Mouse (Mus musculus) forebrain, embryonic 13.5 days (tissue): ENCODE data around the gene Soat1. TPM values are rescaled to one million over a fixed set of nuclear protein-coding genes. Genes with fewer than 3 reads are reported as not detected.
A peak's percentile ranks its signal among the peaks of the same experiment; 100 is the strongest.

Experiments
- ATAC-seq: fragments of 200-750 bp; cut with Nextera tagmentation; 2 replicates; pipeline ENCODE4 v1.8.0; 2017
- H3K27ac ChIP-seq: fragments of 300-500 bp; sonication (generic); 2 replicates; pipeline ENCODE4 v1.5.1; 2015; ENCODE audit warnings: inconsistent platforms, mild to moderate bottlenecking, moderate library complexity
- H3K27me3 ChIP-seq: fragments of 300-500 bp; sonication (generic); 2 replicates; pipeline ENCODE4 v1.6.1; 2015; ENCODE audit warnings: mild to moderate bottlenecking, inconsistent platforms
- H3K36me3 ChIP-seq: fragments of 300-500 bp; sonication (generic); 2 replicates; pipeline ENCODE4 v1.6.1; 2015; ENCODE audit warnings: mild to moderate bottlenecking, inconsistent platforms; ENCODE audit not compliant: poor library complexity, severe bottlenecking
- H3K4me1 ChIP-seq: fragments of 300-500 bp; sonication (generic); 2 replicates; pipeline ENCODE4 v1.6.1; 2015; ENCODE audit warnings: inconsistent platforms
- H3K4me2 ChIP-seq: fragments of 300-500 bp; sonication (generic); 2 replicates; pipeline ENCODE4 v1.6.1; 2015; ENCODE audit warnings: inconsistent platforms, mild to moderate bottlenecking, moderate library complexity
- H3K4me3 ChIP-seq: fragments of 300-500 bp; sonication (generic); 2 replicates; pipeline ENCODE4 v1.5.1; 2015; ENCODE audit warnings: mild to moderate bottlenecking, inconsistent platforms
- H3K9ac ChIP-seq: fragments of 300-500 bp; sonication (generic); 2 replicates; pipeline ENCODE4 v1.6.1; 2015; ENCODE audit warnings: mild to moderate bottlenecking, inconsistent platforms
- H3K9me3 ChIP-seq: fragments of 300-500 bp; sonication (generic); replicated peaks from 2 replicates; pipeline ENCODE4 v1.6.1; 2016; ENCODE audit warnings: inconsistent platforms
- WGBS: fragments of 180-500 bp; shearing (Covaris S2); methylation state at CpG from one replicate; pipeline ENCODE4 v1.1.7; 2015; 5-methylcytosine and 5-hydroxymethylcytosine counted together
- polyA plus RNA-seq: library from polyadenylated mRNA; unstranded; fragments of >200 nt; fragmentation: Nextera tagmentation; extraction: Ambion mirVana; gene quantifications from 2 replicates; pipeline ENCODE4 v1.2.1, GENCODE M21; 2015

Gene Soat1
- polyA plus RNA-seq, 1 experiment from 2014 or later: 16.0 TPM

- Histone ChIP-seq H3K9ac (no peak overlapping the region), H3K27ac (no peak overlapping the region), H3K9me3 (no peaks in the 10 kb centered on the region), H3K36me3 (peaks cover 33% of the 10 kb centered on the region), H3K27me3 (no peaks in the 10 kb centered on the region), H3K4me2 (no peak overlapping the region), H3K4me3 (no peak overlapping the region), H3K4me1 (peaks cover 11% of the 10 kb centered on the region)
- ATAC-seq: no peak
- 89% methylated on average over 6 of the region's 6 CpGs for WGBS
Observed at GRCm38 (mm10) chr1:156442776-156443175, 31.4 kb downstream of the Soat1 start.

GRCm38 (mm10) chr1:156442266-156442665, 31.9 kb downstream of the Soat1 start:
- H3K27me3 ChIP-seq: no peaks in the 10 kb centered on the region
- H3K4me3 ChIP-seq: no peak overlapping the region
- H3K36me3 ChIP-seq: peaks cover 38% of the 10 kb centered on the region
- no peak for ATAC-seq
- no peaks in the 10 kb centered on the region for H3K9me3 ChIP-seq
- no peak overlapping the region for H3K9ac ChIP-seq
- WGBS: 94% methylated on average over 12 of the region's 12 CpGs
- H3K4me1 ChIP-seq: peaks cover 11% of the 10 kb centered on the region
- no peak overlapping the region for H3K27ac ChIP-seq
- H3K4me2 ChIP-seq: no peak overlapping the region

DNA sequence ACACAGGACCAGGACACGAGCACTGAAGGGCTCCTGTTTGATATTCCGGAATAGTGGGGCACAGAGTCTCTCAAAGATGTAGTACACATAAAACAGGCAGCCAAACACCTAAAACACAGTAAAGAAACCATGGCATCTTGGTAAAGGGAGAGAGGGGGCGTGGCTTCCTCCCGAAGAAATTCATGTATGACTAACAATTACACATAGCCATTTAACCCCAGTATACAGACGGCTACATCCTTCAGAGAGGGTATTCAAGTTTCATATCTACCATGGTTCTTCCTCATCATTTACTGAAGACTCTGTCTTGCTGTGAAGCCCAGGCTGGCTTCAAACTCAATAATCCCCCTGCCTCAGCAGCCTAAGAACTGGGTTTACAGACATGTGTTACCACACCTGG, 36.4 kb downstream of the Soat1 start:
- WGBS: 92% methylated on average over 5 of the region's 5 CpGs
- H3K4me3 ChIP-seq: no peak overlapping the region
- no peak overlapping the region for H3K4me2 ChIP-seq
- no peaks in the 10 kb centered on the region for H3K9me3 ChIP-seq
- ATAC-seq: no peak
- H3K27me3 ChIP-seq: no peaks in the 10 kb centered on the region
- H3K36me3 ChIP-seq: peaks cover 66% of the 10 kb centered on the region
- H3K27ac ChIP-seq: no peak overlapping the region
- no peaks in the 10 kb centered on the region for H3K4me1 ChIP-seq
- no peak overlapping the region for H3K9ac ChIP-seq

DNA sequence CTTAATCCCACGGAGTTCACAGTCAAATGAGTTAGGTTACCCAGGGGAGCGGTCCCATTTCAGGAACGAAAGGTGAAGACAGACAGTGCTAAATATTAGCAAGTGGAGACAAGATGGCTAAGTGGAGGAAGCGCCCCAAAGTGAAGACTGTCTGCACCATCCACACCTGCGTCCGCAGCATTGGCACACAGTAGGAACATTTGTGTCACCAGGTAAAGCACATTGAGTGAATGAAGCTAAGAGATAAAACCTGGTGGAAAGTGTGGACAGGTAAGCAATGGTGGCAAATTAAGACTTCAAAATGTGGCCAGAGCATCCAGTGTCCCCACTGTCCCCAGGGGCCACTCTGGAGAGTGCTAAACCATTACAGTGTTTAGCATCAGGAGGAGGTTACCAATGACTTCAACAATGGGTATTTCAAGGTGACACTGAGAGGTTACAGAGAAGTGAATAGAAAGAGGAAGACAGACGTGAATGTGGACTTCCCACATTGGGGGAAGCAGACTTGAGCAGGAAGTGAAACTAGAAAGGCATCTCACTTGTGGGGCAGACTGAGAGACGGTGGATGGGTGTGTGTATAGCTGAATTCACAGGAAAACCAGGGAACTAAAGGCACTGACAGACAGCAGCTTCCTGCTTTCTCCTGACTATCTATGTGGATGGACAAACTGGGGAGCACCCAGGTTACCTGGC, 37.0 kb downstream of the Soat1 start:
- no peak overlapping the region for H3K9ac ChIP-seq
- H3K4me1 ChIP-seq: no peaks in the 10 kb centered on the region
- H3K36me3 ChIP-seq: peaks cover 71% of the 10 kb centered on the region
- H3K9me3 ChIP-seq: no peaks in the 10 kb centered on the region
- no peak overlapping the region for H3K4me3 ChIP-seq
- H3K27ac ChIP-seq: no peak overlapping the region
- H3K4me2 ChIP-seq: no peak overlapping the region
- no peaks in the 10 kb centered on the region for H3K27me3 ChIP-seq
- ATAC-seq: no peak
- WGBS: 97% methylated on average over 8 of the region's 8 CpGs

DNA sequence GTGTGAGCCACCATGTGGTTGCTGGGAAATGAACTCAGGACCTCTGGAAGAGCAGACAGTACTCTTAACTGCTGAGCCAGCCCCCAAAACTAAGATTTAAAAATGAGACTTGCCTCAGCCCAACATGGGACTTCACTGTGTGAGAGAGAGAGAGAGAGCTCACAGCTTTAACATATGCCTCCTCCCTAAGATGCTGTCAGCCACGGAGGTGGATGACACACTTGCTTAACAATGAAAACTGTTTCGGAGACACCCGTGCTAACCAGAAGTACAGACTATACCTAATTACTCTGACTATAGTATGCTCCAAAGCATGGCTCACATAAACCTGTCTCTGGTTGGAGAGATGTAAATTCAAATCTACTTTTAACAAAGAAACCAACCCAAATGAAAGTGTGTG, 40.6 kb downstream of the Soat1 start:
- H3K27ac ChIP-seq: no peak overlapping the region
- peaks cover 65% of the 10 kb centered on the region for H3K36me3 ChIP-seq
- no peak overlapping the region for H3K4me3 ChIP-seq
- WGBS: 90% methylated on average over 3 of the region's 3 CpGs
- no peak for ATAC-seq
- no peaks in the 10 kb centered on the region for H3K4me1 ChIP-seq
- no peak overlapping the region for H3K4me2 ChIP-seq
- no peaks in the 10 kb centered on the region for H3K9me3 ChIP-seq
- H3K9ac ChIP-seq: no peak overlapping the region
- no peaks in the 10 kb centered on the region for H3K27me3 ChIP-seq

DNA sequence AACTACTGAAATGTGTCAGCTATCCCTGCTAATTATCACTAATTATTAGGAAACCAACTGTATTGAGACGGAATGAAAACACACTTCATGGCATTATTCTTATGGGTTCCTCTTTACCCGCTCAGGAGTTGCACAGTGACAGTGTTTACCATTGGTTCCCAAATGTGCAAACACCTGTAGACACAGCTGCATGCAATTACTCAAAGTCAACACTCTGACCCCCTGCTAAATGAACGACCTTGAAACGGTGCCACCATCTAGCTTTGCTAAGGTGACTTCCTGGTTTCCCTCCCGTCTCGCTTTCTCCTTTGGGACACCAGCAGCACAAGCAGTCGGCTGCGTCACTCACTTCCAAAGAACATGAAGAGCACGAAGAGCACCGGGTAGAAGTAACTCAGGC, 41.6 kb downstream of the Soat1 start:
- ATAC-seq: no peak
- Histone ChIP-seq H3K9ac (no peak overlapping the region), H3K27ac (no peak overlapping the region), H3K4me1 (no peaks in the 10 kb centered on the region), H3K4me2 (no peak overlapping the region), H3K4me3 (no peak overlapping the region), H3K9me3 (no peaks in the 10 kb centered on the region), H3K27me3 (no peaks in the 10 kb centered on the region), H3K36me3 (peaks cover 59% of the 10 kb centered on the region)
- 86% methylated on average over 10 of the region's 10 CpGs for WGBS

GRCm38 (mm10) chr1:156428434-156428833, 45.7 kb downstream of the Soat1 start:
- WGBS: 61% methylated on average over 6 of the region's 6 CpGs

DNA sequence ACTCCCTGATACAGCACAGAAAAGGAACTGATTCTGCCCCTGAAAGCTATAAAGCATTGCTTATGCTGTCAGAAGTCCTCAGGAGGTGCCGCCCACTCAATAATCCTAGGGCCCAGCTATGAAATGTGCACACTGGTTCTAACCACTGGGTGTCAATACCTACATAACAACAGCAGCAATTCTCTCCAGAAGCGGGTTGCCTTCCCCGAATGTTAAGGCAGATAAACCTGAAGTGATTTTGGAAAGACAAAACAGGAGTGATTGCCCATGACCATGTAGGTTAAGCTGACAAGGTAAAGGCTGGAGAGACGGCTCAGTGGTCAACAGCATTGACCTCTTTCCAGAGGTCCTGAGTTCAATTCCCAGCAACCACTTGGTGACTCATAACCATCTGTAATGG, 48.4 kb downstream of the Soat1 start:
- no peak for ATAC-seq
- Histone ChIP-seq H3K9ac (no peak overlapping the region), H3K27me3 (no peaks in the 10 kb centered on the region), H3K4me2 (no peak overlapping the region), H3K4me1 (0 out of 2 replicates have a peak, but pooled peaks cover 5% of the 10 kb centered on the region), H3K27ac (no peak overlapping the region), H3K9me3 (no peaks in the 10 kb centered on the region), H3K4me3 (no peak overlapping the region), H3K36me3 (peaks cover 13% of the 10 kb centered on the region)
- WGBS: 96% methylated on average over 4 of the region's 4 CpGs

More at GRCm38 (mm10) chr1:156428434-156428833, 45.7 kb downstream of the Soat1 start:
- Histone ChIP-seq H3K4me3 (no peak overlapping the region), H3K9me3 (no peaks in the 10 kb centered on the region), H3K27me3 (no peaks in the 10 kb centered on the region), H3K27ac (no peak overlapping the region), H3K4me1 (no peaks in the 10 kb centered on the region), H3K36me3 (peaks cover 36% of the 10 kb centered on the region), H3K9ac (no peak overlapping the region), H3K4me2 (no peak overlapping the region)
- no peak for ATAC-seq

DNA sequence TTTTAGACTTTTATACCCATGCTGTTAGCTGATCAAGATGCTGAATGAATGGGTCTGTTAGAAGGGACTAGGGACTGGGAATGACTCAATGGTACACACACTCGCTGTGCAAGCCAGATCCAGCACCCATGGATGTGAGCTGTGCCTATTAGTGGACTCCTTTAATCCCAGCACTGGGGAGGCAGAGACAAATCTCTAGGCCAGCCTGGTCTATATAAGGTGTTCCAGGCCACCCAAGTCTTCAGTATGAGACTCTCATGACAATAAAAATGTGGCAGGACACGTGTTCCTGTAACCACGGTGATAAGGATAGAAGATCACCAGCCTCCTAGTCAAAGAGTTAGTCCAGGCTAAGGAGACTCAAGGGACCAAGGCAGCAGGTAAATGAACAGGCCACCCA, 50.1 kb downstream of the Soat1 start:
- 83% methylated on average over 3 of the region's 3 CpGs for WGBS
- Histone ChIP-seq H3K27me3 (no peaks in the 10 kb centered on the region), H3K9me3 (no peaks in the 10 kb centered on the region), H3K27ac (no peak overlapping the region), H3K4me3 (no peak overlapping the region), H3K4me2 (no peak overlapping the region), H3K4me1 (peaks cover 8% of the 10 kb centered on the region; the same call in 1 of the 2 replicates), H3K9ac (no peak overlapping the region), H3K36me3 (peaks cover 4% of the 10 kb centered on the region; the same call in 1 of the 2 replicates)
- no peak for ATAC-seq

DNA sequence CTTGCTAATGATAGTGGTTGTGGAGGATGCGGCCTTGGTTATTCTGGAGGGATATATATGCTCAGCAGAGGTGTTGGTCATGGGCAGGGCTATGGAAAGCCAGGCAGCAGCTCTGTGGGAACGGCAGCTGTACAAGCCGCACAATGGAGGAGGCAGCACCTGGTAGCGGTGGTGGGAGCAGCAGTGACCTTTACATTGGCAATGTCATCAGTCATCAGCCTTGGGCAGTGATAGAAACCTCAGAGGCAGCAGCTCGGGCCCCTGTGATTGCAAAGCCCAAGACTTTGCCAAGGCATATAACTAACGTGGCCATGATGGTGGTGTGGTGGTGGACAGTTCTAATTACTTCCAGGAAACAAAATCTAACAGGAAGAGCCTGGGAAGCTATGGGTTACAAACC, 50.6 kb downstream of the Soat1 start:
- Histone ChIP-seq H3K27me3 (no peaks in the 10 kb centered on the region), H3K36me3 (no peaks in the 10 kb centered on the region), H3K9me3 (no peaks in the 10 kb centered on the region), H3K4me3 (no peak overlapping the region), H3K4me2 (no peak overlapping the region), H3K27ac (no peak overlapping the region), H3K9ac (no peak overlapping the region), H3K4me1 (peaks cover 8% of the 10 kb centered on the region; the same call in 1 of the 2 replicates)
- no peak for ATAC-seq
- 90% methylated on average over 6 of the region's 6 CpGs for WGBS

DNA sequence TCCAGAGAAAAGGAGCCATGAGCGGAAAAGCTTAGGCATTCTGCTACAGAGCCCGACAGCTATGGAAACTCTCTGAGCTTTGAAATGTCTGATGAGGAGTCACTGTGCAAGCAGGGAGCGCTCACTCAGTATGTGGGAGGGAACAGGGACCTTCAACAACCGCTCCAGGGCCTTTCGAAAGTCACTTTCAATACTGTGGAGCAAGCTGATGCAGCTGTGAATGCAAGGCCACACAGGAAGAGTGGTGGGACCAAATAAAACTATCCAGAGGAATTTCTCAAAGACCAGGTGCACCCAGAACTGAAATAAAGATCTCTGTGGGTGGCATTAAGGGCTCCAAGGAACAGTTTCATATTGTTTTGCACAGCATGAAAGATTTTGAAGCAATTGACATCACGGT, 51.3 kb downstream of the Soat1 start:
- no peak overlapping the region for H3K27ac ChIP-seq
- no peaks in the 10 kb centered on the region for H3K27me3 ChIP-seq
- no peak overlapping the region for H3K4me2 ChIP-seq
- H3K9ac ChIP-seq: no peak overlapping the region
- 70% methylated on average over 6 of the region's 6 CpGs for WGBS
- H3K4me1 ChIP-seq: peaks cover 8% of the 10 kb centered on the region; the same call in 1 of the 2 replicates
- ATAC-seq: no peak
- no peak overlapping the region for H3K4me3 ChIP-seq
- no peaks in the 10 kb centered on the region for H3K9me3 ChIP-seq
- H3K36me3 ChIP-seq: no peaks in the 10 kb centered on the region

DNA sequence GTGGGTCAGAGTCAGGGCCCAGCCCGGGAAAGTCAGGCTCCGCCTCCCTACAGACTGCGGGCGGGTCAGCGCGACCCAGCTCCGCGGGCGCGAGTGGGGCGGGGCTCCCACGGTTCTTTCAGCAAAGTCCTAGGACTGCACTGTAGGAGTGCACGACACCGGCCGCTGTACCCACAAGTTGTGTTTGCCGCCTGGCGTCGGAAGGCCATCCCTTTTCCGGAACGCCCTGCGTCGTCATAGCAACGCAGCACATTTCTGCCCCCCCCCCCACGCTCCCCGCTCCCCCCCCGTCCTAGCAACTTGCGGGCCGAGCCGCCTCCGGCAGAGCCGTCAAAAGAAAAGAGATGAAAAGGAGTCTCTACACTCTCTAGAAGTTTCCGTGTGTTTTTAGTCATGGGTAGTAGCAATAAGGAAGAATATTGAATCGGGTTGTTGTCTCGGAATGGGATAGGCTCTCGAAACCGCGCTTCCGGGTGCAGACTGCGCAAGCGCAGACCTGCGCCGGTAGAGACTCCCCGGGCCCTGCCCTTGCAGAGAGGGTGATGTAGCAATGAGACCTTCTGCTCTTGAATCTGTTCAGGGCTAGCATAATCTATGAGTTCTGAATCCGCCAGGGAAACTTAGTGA, 53.3 kb downstream of the Soat1 start, which contains the start of gene Axdnd1:
TSS of gene Axdnd1 (minus strand) at position 489 of the 627 bp plus-strand sequence.
- peak within 1 kb of the TSS; percentile 72 for H3K4me2 ChIP-seq
- H3K9me3 ChIP-seq: no peaks in the 10 kb centered on the region
- peak within 1 kb of the TSS; percentile 64 for H3K9ac ChIP-seq
- under 1% methylated on average over 44 of the region's 44 CpGs for WGBS
- H3K4me3 ChIP-seq: peak within 1 kb of the TSS; percentile 68
- peaks cover 8% of the 10 kb centered on the region; the same call in 1 of the 2 replicates for H3K4me1 ChIP-seq
- peak within 1 kb of the TSS; percentile 14; the same call in 1 of the 2 replicates for H3K27ac ChIP-seq
- no peaks in the 10 kb centered on the region for H3K27me3 ChIP-seq
- no peaks in the 10 kb centered on the region for H3K36me3 ChIP-seq
- ATAC-seq: peak; percentile 97
